8 mouse cellular contexts compared by ENCODE assay signal in the genomic region with DNA sequence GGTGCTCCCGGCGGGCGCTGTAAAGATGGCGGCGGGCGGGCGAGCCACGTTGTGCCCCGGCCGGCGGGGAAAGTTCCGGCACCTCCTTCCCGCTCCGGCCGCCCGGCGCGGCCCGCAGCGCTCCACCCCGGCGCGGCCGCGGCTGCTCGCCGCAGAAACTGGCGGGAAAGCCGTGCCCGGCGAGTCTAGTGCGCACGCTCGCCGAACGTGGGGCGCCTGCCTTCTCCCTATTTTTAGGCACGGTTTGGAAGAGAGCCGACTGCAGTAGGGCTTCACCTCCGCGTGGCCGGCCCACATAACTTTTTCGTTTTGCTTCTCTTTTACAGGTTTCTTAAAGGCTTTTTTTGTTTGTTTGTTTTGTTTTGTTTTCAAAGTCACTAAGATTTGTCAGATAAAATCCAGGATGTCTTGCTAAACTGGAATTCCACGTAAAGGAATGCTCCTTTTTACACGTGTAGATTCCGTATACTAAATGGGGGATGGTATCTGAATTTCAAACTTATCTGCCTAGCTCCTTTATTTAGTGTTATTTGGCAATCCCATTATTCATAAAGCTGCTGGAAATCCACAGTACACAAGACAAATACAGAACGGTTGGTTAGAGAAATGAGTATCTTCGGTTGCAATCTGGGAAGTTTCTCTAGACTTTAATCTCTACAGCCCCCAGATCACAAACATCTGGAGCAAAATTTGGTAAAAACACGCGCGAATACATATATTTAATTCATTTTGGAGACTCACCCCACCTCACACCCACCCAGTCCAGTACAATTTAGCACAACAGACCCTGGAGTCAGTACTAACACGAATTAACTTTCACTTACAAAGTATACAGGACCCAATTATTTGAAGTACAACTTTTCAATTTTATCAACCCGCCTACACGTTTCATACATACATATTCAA.
DNase-seq lines count a peak whose midpoint lies in the region; ATAC-seq lines count a peak whose summit lies in the region.

No protein-coding gene starts in this region.

- 10% methylated on average over 54 of the region's 54 CpGs for WGBS in forebrain, embryonic 15.5 days
- WGBS in lung, embryonic 16.5 days, result 7% methylated on average over 50 of the region's 54 CpGs

- intact Hi-C loops in heart, postnatal 25 days (cut with DNase I), result loop anchor here (1.0 to 5.0 kb wide), 3 partner anchors 74 to 179 kb away; no protein-coding TSS in a partner anchor

- peak overlapping the region; percentile 99 for H3K27ac ChIP-seq in forebrain, embryonic 15.5 days (replicated peaks)
- peak overlapping the region; percentile 100 for H3K27ac ChIP-seq in lung, embryonic 16.5 days (ENCODE audit: low read length)

- H3K36me3 ChIP-seq in forebrain, embryonic 15.5 days, result 0 out of 2 replicates have a peak, but pooled peaks cover 6% of the 10 kb centered on the region
- no peaks in the 10 kb centered on the region; the same call in 1 of the 2 replicates for H3K36me3 ChIP-seq in lung, embryonic 16.5 days (ENCODE audit: control insufficient read depth, insufficient read depth, low read length)

- DNase-seq in Muller cell, postnatal 12 days (ENCODE audit: inconsistent ontology term), result peak; percentile 86
- DNase-seq in cerebellum, adult 11-12 months, result peak; percentile 87
- DNase-seq in heart, postnatal 25 days (ENCODE audit: low spot score), result peak; percentile 71
- peak; percentile 79 for DNase-seq in layer of hippocampus, adult 9-11 months
- peak; percentile 77 for DNase-seq in retina, embryonic 14.5 days (ENCODE audit: low spot score)
- DNase-seq in urinary bladder, postnatal 25 days (ENCODE audit: low spot score), result peak; percentile 80

- H3K27me3 ChIP-seq in forebrain, embryonic 15.5 days, result no peaks in the 10 kb centered on the region
- H3K27me3 ChIP-seq in lung, embryonic 16.5 days (ENCODE audit: control insufficient read depth, insufficient read depth, low read depth, low read length), result no peaks in the 10 kb centered on the region

- no peaks in the 10 kb centered on the region for H3K9me3 ChIP-seq in forebrain, embryonic 15.5 days
- no peaks in the 10 kb centered on the region for H3K9me3 ChIP-seq in lung, embryonic 16.5 days (ENCODE audit: control insufficient read depth, low read length)

- H3K4me2 ChIP-seq in forebrain, embryonic 15.5 days (replicated peaks), result peak overlapping the region; percentile 64
- H3K4me2 ChIP-seq in lung, embryonic 16.5 days (ENCODE audit: low read depth, low read length), result peak overlapping the region; percentile 61

- peak overlapping the region; percentile 91 for H3K9ac ChIP-seq in forebrain, embryonic 15.5 days (replicated peaks)
- H3K9ac ChIP-seq in lung, embryonic 16.5 days (ENCODE audit: low read length), result peak overlapping the region; percentile 100

- peak; percentile 81 for ATAC-seq in forebrain, embryonic 15.5 days (replicated peaks)
- peak; percentile 86 for ATAC-seq in lung, embryonic 16.5 days (ENCODE audit: low read depth)

- peaks cover 48% of the 10 kb centered on the region for H3K4me1 ChIP-seq in forebrain, embryonic 15.5 days
- H3K4me1 ChIP-seq in lung, embryonic 16.5 days (replicated peaks; ENCODE audit: control insufficient read depth, insufficient read depth, low read length), result peaks cover 37% of the 10 kb centered on the region

- peak overlapping the region; percentile 75 for H3K4me3 ChIP-seq in forebrain, embryonic 15.5 days
- peak overlapping the region; percentile 95 for H3K4me3 ChIP-seq in lung, embryonic 16.5 days (ENCODE audit: low read length)

Comparison
In these comparisons a context has a peak if more than half of its experiments do, and no peak if none do; other contexts are left out.
1. Peak in every context shown above with its lines: DNase-seq, ATAC-seq, H3K4me3 ChIP-seq and H3K27ac ChIP-seq.